8 mouse cellular contexts compared by ENCODE assay signal in the genomic region with DNA sequence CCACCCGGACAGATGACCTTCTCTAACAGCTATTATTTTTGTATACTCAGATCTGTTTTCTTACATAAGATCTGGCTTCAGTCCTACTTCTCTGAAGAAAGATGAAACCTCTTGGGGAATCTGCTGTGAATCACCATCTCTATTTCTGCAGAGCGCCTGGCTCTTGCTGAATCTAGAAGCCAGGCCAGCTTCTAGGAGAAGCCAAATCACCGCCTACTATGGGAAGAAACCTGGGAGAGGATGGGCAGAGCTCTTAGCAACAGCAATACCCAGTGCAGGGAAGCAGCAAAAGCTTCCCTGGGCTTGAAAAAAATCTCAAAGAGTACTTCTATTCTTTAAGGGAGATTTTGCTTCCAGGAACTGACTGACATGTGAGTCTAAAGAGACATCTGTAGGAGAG.
DNase-seq lines count a peak whose midpoint lies in the region; ATAC-seq and TF ChIP-seq lines count a peak whose summit lies in the region.

No protein-coding gene starts in this region.

- no peak overlapping the region for H3K4me2 ChIP-seq in lung, embryonic 14.5 days
- H3K4me2 ChIP-seq in intestine, embryonic 15.5 days (replicated peaks), result no peak overlapping the region
- H3K4me2 ChIP-seq in neural tube, embryonic 15.5 days, result no peak overlapping the region

- WGBS in lung, embryonic 14.5 days, result 53% methylated on average over 3 of the region's 3 CpGs
- WGBS in lung, adult 2 months, result 64% methylated on average over 3 of the region's 3 CpGs
- 45% methylated on average over 3 of the region's 3 CpGs for WGBS in intestine, embryonic 15.5 days
- 82% methylated on average over 3 of the region's 3 CpGs for WGBS in neural tube, embryonic 15.5 days

- H3K27ac ChIP-seq in lung, embryonic 14.5 days (ENCODE audit: low read depth), result no peak overlapping the region
- H3K27ac ChIP-seq in intestine, embryonic 15.5 days, result 0 out of 2 replicates have a peak overlapping the region, but pooled peaks have one; percentile 48
- H3K27ac ChIP-seq in neural tube, embryonic 15.5 days (replicated peaks), result no peak overlapping the region

- peak; percentile 17 for DNase-seq in lung, embryonic 14.5 days
- DNase-seq in lung, adult 2 months, result no peak
- DNase-seq in cerebellum, postnatal 36 days, result peak; percentile 4 to 9
- DNase-seq in ovary, postnatal 14 days (ENCODE audit: low spot score), result peak; percentile 16
- DNase-seq in thymus, postnatal 4 days, result no peak

- H3K4me3 ChIP-seq in lung, embryonic 14.5 days (ENCODE audit: low read depth, low read length), result no peak overlapping the region
- no peak overlapping the region for H3K4me3 ChIP-seq in lung, adult 2 months (replicated peaks; ENCODE audit: extremely low read depth, low read depth, low read length)
- H3K4me3 ChIP-seq in intestine, embryonic 15.5 days (replicated peaks), result no peak overlapping the region
- H3K4me3 ChIP-seq in neural tube, embryonic 15.5 days (replicated peaks), result no peak overlapping the region

- H3K9me3 ChIP-seq in lung, embryonic 14.5 days (ENCODE audit: low read depth, low read length), result no peaks in the 10 kb centered on the region
- no peaks in the 10 kb centered on the region for H3K9me3 ChIP-seq in intestine, embryonic 15.5 days
- H3K9me3 ChIP-seq in neural tube, embryonic 15.5 days (replicated peaks), result no peaks in the 10 kb centered on the region

- H3K9ac ChIP-seq in lung, embryonic 14.5 days, result no peak overlapping the region
- H3K9ac ChIP-seq in intestine, embryonic 15.5 days, result no peak overlapping the region
- H3K9ac ChIP-seq in neural tube, embryonic 15.5 days (replicated peaks), result no peak overlapping the region

- TF ChIP-seq CTCF in lung, embryonic 14.5 days (IDR thresholded peaks at IDR 0.05; ENCODE audit: low read depth), result no peak
- TF ChIP-seq CTCF in lung, adult 2 months (IDR thresholded peaks at IDR 0.05; ENCODE audit: insufficient read depth, low read length), result no peak

- no peak for ATAC-seq in lung, embryonic 14.5 days (ENCODE audit: insufficient read depth)
- peak; percentile 41; the same call in 1 of the 2 replicates for ATAC-seq in intestine, embryonic 15.5 days
- no peak for ATAC-seq in neural tube, embryonic 15.5 days (ENCODE audit: low FRiP score)
- ATAC-seq in erythroblast, adult 5-6 weeks (replicated peaks; ENCODE audit: low FRiP score, poor library complexity, severe bottlenecking), result no peak

- TF ChIP-seq POLR2A in lung, adult 2 months (IDR thresholded peaks at IDR 0.05; ENCODE audit: borderline replicate concordance, extremely low read depth, low read depth, low read length), result no peak

- H3K4me1 ChIP-seq in lung, embryonic 14.5 days (ENCODE audit: insufficient read depth), result no peaks in the 10 kb centered on the region
- H3K4me1 ChIP-seq in lung, adult 2 months (ENCODE audit: control insufficient read depth, insufficient read depth, low read length), result no peaks in the 10 kb centered on the region
- H3K4me1 ChIP-seq in intestine, embryonic 15.5 days (replicated peaks), result peaks cover 4% of the 10 kb centered on the region; the same call in 1 of the 2 replicates
- H3K4me1 ChIP-seq in neural tube, embryonic 15.5 days, result no peaks in the 10 kb centered on the region

- no peaks in the 10 kb centered on the region for H3K27me3 ChIP-seq in lung, embryonic 14.5 days (ENCODE audit: insufficient read depth, low read length)
- H3K27me3 ChIP-seq in intestine, embryonic 15.5 days (replicated peaks), result no peaks in the 10 kb centered on the region
- H3K27me3 ChIP-seq in neural tube, embryonic 15.5 days (replicated peaks), result no peaks in the 10 kb centered on the region

- H3K36me3 ChIP-seq in lung, embryonic 14.5 days (ENCODE audit: insufficient read depth), result no peaks in the 10 kb centered on the region
- no peaks in the 10 kb centered on the region for H3K36me3 ChIP-seq in intestine, embryonic 15.5 days
- H3K36me3 ChIP-seq in neural tube, embryonic 15.5 days, result no peaks in the 10 kb centered on the region

Comparison
In these comparisons a context has a peak if more than half of its experiments do, and no peak if none do; other contexts are left out.
1. DNase-seq: peak in lung, embryonic 14.5 days (single experiment), cerebellum, postnatal 36 days (2 of 2) and ovary, postnatal 14 days (single experiment); none in lung, adult 2 months (single experiment) and thymus, postnatal 4 days (single experiment).